Mouse (Mus musculus) CH12.LX (cell line): ENCODE data around the gene Scamp1. TPM values are rescaled to one million over a fixed set of nuclear protein-coding genes. Genes with fewer than 3 reads are reported as not detected.

Experiments used
- DNase-seq: peaks from one replicate; pipeline ENCODE4 v3.0.0-alpha.2; 2013; ENCODE audit errors: extremely low read depth
- H3K27ac ChIP-seq: 2 replicates; pipeline ENCODE4 v1.5.1; 2012; ENCODE audit warnings: low read depth, mild to moderate bottlenecking, control low read depth, moderate library complexity; ENCODE audit not compliant: insufficient read depth
- H3K27me3 ChIP-seq: replicated peaks from 2 replicates; pipeline ENCODE3; 2012; ENCODE audit warnings: inconsistent platforms
- H3K36me3 ChIP-seq, 2 experiments: replicated peaks in 1 of 2; 2 replicates each; pipeline versions ENCODE3 to v1.6.1; 2012; ENCODE audit warnings: inconsistent platforms in 1 of 2, low read length in 1 of 2, mild to moderate bottlenecking in 1 of 2, mixed read lengths in 1 of 2, moderate library complexity in 1 of 2; ENCODE audit not compliant: control insufficient read depth in 1 of 2, insufficient read depth in 1 of 2
- H3K4me1 ChIP-seq, 2 experiments: 2 replicates each; pipeline ENCODE4 v1.6.1; 2012; ENCODE audit warnings: inconsistent platforms in 1 of 2, moderate library complexity in 1 of 2; ENCODE audit not compliant: insufficient read depth in 2 of 2, control insufficient read depth in 1 of 2
- H3K4me2 ChIP-seq: 2 replicates; pipeline ENCODE4 v1.6.1; 2012; ENCODE audit warnings: low read depth, mild to moderate bottlenecking, control low read depth; ENCODE audit not compliant: poor library complexity, insufficient read depth, severe bottlenecking
- H3K4me3 ChIP-seq, 3 experiments: fragments of 150-350 bp in 1 of 3; sonication (generic) in 1 of 3; replicated peaks in 1 of 3; 2 replicates each; pipeline versions ENCODE3 to v1.5.1; 2011 to 2012; ENCODE audit warnings: low read depth in 2 of 3, low read length in 2 of 3, mild to moderate bottlenecking in 2 of 3, moderate library complexity in 2 of 3, control low read depth in 1 of 3, improper control_type of control experiment in 1 of 3, inconsistent platforms in 1 of 3, mixed read lengths in 1 of 3; ENCODE audit not compliant: poor library complexity in 1 of 3
- H3K79me2 ChIP-seq: replicated peaks from 2 replicates; pipeline ENCODE4 v1.6.1; 2012; ENCODE audit warnings: mild to moderate bottlenecking, moderate library complexity; ENCODE audit not compliant: control insufficient read depth, poor library complexity, insufficient read depth, severe bottlenecking; ENCODE audit errors: extremely low read depth
- H3K9ac ChIP-seq: 2 replicates; pipeline ENCODE4 v1.6.1; 2012; ENCODE audit warnings: low read depth, mild to moderate bottlenecking, control low read depth, moderate library complexity; ENCODE audit not compliant: insufficient read depth
- H3K9me3 ChIP-seq: replicated peaks from 2 replicates; pipeline ENCODE3; 2012; ENCODE audit warnings: low read length, inconsistent platforms, mixed read lengths
- BHLHE40 ChIP-seq: IDR thresholded peaks from 2 replicates; pipeline ENCODE4 v1.6.1; 2011; ENCODE audit warnings: mild to moderate bottlenecking, low read depth, low read length, improper control_type of control experiment
- CHD1 ChIP-seq: IDR thresholded peaks from 2 replicates; pipeline ENCODE4 v1.6.1; 2012; ENCODE audit warnings: low read depth, low read length, improper control_type of control experiment, inconsistent platforms
- CTCF ChIP-seq, 2 experiments: IDR thresholded peaks in 1 of 2; conservative IDR thresholded peaks in 1 of 2; 2 replicates each; pipeline ENCODE4 v1.5.1; 2011 to 2012; ENCODE audit warnings: low read depth in 2 of 2, low read length in 2 of 2, improper control_type of control experiment in 1 of 2, inconsistent platforms in 1 of 2, mild to moderate bottlenecking in 1 of 2, moderate library complexity in 1 of 2
- E2F4 ChIP-seq: IDR thresholded peaks from 2 replicates; pipeline ENCODE4 v1.6.1; 2011; ENCODE audit warnings: low read depth, low read length, improper control_type of control experiment; ENCODE audit not compliant: insufficient replicate concordance
- ETS1 ChIP-seq: conservative IDR thresholded peaks from 2 replicates; pipeline ENCODE4 v1.6.1; 2012; ENCODE audit warnings: low read depth, mild to moderate bottlenecking, inconsistent platforms, low read length, improper control_type of control experiment, moderate library complexity
- GABPA ChIP-seq: IDR thresholded peaks from 2 replicates; pipeline ENCODE4 v1.6.1; 2012; ENCODE audit warnings: low read depth, low read length, improper control_type of control experiment, inconsistent platforms; ENCODE audit not compliant: insufficient replicate concordance
- HCFC1 ChIP-seq: IDR thresholded peaks from 2 replicates; pipeline ENCODE4 v1.6.1; 2012; ENCODE audit warnings: low read depth, mild to moderate bottlenecking, inconsistent platforms, low read length, improper control_type of control experiment
- IRF4 ChIP-seq: IDR thresholded peaks from 2 replicates; pipeline ENCODE4 v1.6.1; 2014; ENCODE audit warnings: low read depth, mild to moderate bottlenecking, inconsistent platforms, low read length, improper control_type of control experiment
- JUN ChIP-seq: IDR thresholded peaks from 2 replicates; pipeline ENCODE4 v1.6.1; 2011; ENCODE audit warnings: low read depth, mild to moderate bottlenecking, low read length, improper control_type of control experiment, moderate library complexity; ENCODE audit not compliant: insufficient read depth
- JUND ChIP-seq: conservative IDR thresholded peaks from 2 replicates; pipeline ENCODE4 v1.6.1; 2011; ENCODE audit warnings: low read depth, low read length, improper control_type of control experiment
- KAT2A ChIP-seq: IDR thresholded peaks from 2 replicates; pipeline ENCODE4 v1.6.1; 2012; ENCODE audit warnings: low read length, improper control_type of control experiment, inconsistent platforms; ENCODE audit not compliant: insufficient replicate concordance
- MAX ChIP-seq: IDR thresholded peaks from 2 replicates; pipeline ENCODE4 v1.6.1; 2011; ENCODE audit warnings: low read length, improper control_type of control experiment
- MAZ ChIP-seq: IDR thresholded peaks from 2 replicates; pipeline ENCODE4 v1.6.1; 2012; ENCODE audit warnings: low read depth, mild to moderate bottlenecking, inconsistent platforms, low read length, improper control_type of control experiment, moderate library complexity
- MEF2A ChIP-seq: IDR thresholded peaks from 2 replicates; pipeline ENCODE4 v1.6.1; 2014; ENCODE audit warnings: low read depth, mild to moderate bottlenecking, inconsistent platforms, low read length, improper control_type of control experiment, borderline replicate concordance
- PAX5 ChIP-seq: IDR thresholded peaks from 2 replicates; pipeline ENCODE4 v1.6.1; 2012; ENCODE audit warnings: low read length, inconsistent platforms, mixed read lengths
- POLR2A ChIP-seq: IDR thresholded peaks from 2 replicates; pipeline ENCODE4 v1.6.1; 2011; ENCODE audit warnings: low read depth, mild to moderate bottlenecking, improper control_type of control experiment, low read length
- RCOR1 ChIP-seq: conservative IDR thresholded peaks from 2 replicates; pipeline ENCODE4 v1.6.1; 2012; ENCODE audit warnings: low read depth, mild to moderate bottlenecking, inconsistent platforms, low read length, improper control_type of control experiment
- TBP ChIP-seq: conservative IDR thresholded peaks from 2 replicates; pipeline ENCODE4 v1.6.1; 2011; ENCODE audit warnings: low read depth, low read length, improper control_type of control experiment
- TCF12 ChIP-seq: IDR thresholded peaks from 2 replicates; pipeline ENCODE4 v1.6.1; 2014; ENCODE audit warnings: low read depth, mild to moderate bottlenecking, inconsistent platforms, low read length, improper control_type of control experiment
- USF1 ChIP-seq: IDR thresholded peaks from 2 replicates; pipeline ENCODE4 v1.6.1; 2014; ENCODE audit warnings: low read depth, mild to moderate bottlenecking, inconsistent platforms, low read length, improper control_type of control experiment
- USF2 ChIP-seq: conservative IDR thresholded peaks from 2 replicates; pipeline ENCODE4 v1.6.1; 2011; ENCODE audit warnings: low read depth, low read length, improper control_type of control experiment
- ZC3H11A ChIP-seq: IDR thresholded peaks from 2 replicates; pipeline ENCODE4 v1.6.1; 2012; ENCODE audit warnings: low read depth, mild to moderate bottlenecking, inconsistent platforms, low read length, improper control_type of control experiment
- ZKSCAN1 ChIP-seq: IDR thresholded peaks from 2 replicates; pipeline ENCODE4 v1.6.1; 2012; ENCODE audit warnings: low read depth, inconsistent platforms, low read length, improper control_type of control experiment, borderline replicate concordance
- ZNF384 ChIP-seq: IDR thresholded peaks from 2 replicates; pipeline ENCODE4 v1.6.1; 2012; ENCODE audit warnings: low read depth, low read length, improper control_type of control experiment, inconsistent platforms
- dilution Hi-C: fragments of 300-500 bp; cut with MboI; formaldehyde crosslinking; loops from 2 replicates; pipeline ENCODE4 v1.14.3; 2020; ENCODE audit warnings: low sequenced_read_pairs; ENCODE audit not compliant: extremely low pct_unique_long_range_greater_than_20kb, extremely low pct_ligation_motif_present
- in situ Hi-C: fragments of 300-500 bp; cut with MboI; formaldehyde crosslinking; loops from 3 replicates; pipeline ENCODE4 v1.14.3; 2019; ENCODE audit warnings: low sequenced_read_pairs, low pct_ligation_motif_present, low pct_unique_long_range_greater_than_20kb, mixed read lengths
- polyA plus RNA-seq: library from polyadenylated mRNA; unstranded; fragments of >175 nt; gene quantifications from 2 replicates; pipeline ENCODE4 v1.2.1, GENCODE M21; 2012; ENCODE audit warnings: low read depth; ENCODE audit not compliant: insufficient read length
- total RNA-seq, 2 experiments: library from RNA; depleted of rRNA; stranded (reverse); fragments of 300-350 nt in 1 of 2; fragments of >200 nt in 1 of 2; gene quantifications; 2 replicates each; pipeline ENCODE4 v1.2.3; 2012 to 2014

The Scamp1 gene
- total and polyA plus RNA-seq, 3 experiments, result not detected

GRCm38 (mm10) chr13:94267190-94267589, 18.5 kb downstream of the Scamp1 start:
- TF ChIP-seq JUND (no peak), ZNF384 (no peak), CHD1 (no peak), GABPA (no peak), IRF4 (no peak), USF2 (no peak), HCFC1 (no peak), MAX (no peak), BHLHE40 (no peak), TBP (no peak), POLR2A (no peak), ZC3H11A (no peak), MEF2A (no peak), PAX5 (no peak), ETS1 (no peak), JUN (no peak)
- Histone ChIP-seq H3K27ac (no peak overlapping the region), H3K9me3 (peaks cover 5% of the 10 kb centered on the region), H3K36me3 (no peaks in the 10 kb centered on the region), H3K4me1 (peaks cover 0 to 39% of the 10 kb centered on the region in 2 experiments; a peak in 2 of 4 replicates), H3K4me2 (no peak overlapping the region), H3K27me3 (no peaks in the 10 kb centered on the region), H3K79me2 (no peaks in the 10 kb centered on the region), H3K4me3 (no peak overlapping the region), H3K9ac (no peak overlapping the region)
- dilution Hi-C loops (no loop called here), in situ Hi-C loops (no loop called here)
- no peak for DNase-seq

DNA sequence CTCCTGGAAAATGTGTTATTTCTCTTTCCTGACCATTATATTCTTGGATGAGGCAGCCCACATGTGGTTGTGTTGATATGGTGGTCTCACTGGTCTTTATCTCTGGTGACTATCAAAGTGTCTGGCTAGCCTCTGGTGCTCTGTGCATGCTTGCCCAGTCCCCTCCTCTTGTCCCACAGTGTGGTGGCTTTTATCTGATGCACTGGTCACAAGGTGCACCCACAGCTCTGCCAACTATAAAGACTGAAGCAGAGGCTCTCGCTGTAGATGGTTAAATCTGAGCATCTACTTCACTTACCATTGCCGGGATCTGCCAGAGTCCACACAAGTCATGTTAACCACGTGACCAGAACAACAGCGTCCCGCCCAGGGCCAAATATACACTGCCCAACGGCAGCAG, 19.1 kb downstream of the Scamp1 start:
- dilution Hi-C loops, result no loop called here
- no peak overlapping the region for H3K4me3 ChIP-seq

More for the DNA sequence above, 19.1 kb downstream of the Scamp1 start:
- Histone ChIP-seq H3K4me1 (peaks cover 0 to 45% of the 10 kb centered on the region in 2 experiments; a peak in 2 of 4 replicates), H3K27ac (no peak overlapping the region), H3K36me3 (no peaks in the 10 kb centered on the region), H3K9me3 (peaks cover 5% of the 10 kb centered on the region), H3K4me2 (no peak overlapping the region), H3K9ac (no peak overlapping the region), H3K79me2 (no peaks in the 10 kb centered on the region), H3K27me3 (no peaks in the 10 kb centered on the region)
- in situ Hi-C loops, result no loop called here
- no peak for DNase-seq
- TF ChIP-seq CTCF (conservative IDR thresholded peaks at IDR 0.05 in 1 of 2, IDR thresholded peaks at IDR 0.05 in 1 of 2; ENCODE audit: low read depth in 2 of 2, low read length in 2 of 2) (no peak), USF1 (no peak), IRF4 (no peak), KAT2A (no peak), ETS1 (no peak), JUN (no peak), ZKSCAN1 (no peak), E2F4 (no peak), RCOR1 (no peak), USF2 (no peak), ZC3H11A (no peak), MAZ (no peak), HCFC1 (no peak), TCF12 (no peak)
